Comparison of ENCODE assay signal across 33 mouse cellular contexts in the genomic region with DNA sequence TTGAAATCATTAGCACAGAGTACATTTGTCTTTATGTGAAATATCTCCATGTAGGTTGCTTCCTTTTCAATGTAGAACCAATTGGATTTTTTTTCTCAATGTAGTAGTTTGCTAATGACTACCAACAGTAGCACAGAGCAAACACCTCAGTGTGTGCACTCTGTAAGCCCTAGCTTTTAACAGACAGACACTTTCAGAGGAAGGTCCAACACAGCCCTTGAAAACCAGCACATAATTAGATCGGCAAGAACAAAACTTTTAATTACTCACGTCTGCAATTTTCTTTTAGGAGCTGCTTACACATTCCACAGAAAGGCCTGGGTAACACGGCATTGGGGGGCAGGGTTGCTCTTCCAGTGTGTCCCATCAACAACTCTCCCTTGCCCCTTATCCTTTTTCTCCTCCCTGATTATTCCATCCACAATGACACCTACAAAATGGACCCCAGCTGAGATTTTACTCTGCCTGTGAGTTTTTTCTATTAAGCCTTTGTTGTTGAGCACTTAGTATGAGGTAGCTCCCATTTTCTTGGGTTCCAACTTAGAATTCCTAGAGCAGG. TPM values are rescaled to one million over a fixed set of nuclear protein-coding genes. Genes with fewer than 3 reads are reported as not detected.
DNase-seq lines count a peak whose midpoint lies in the region; ATAC-seq and TF ChIP-seq lines count a peak whose summit lies in the region.
"Had no signal": no experiment of that assay in that cellular context is flagged by ENCODE, and none has a peak within 500 bp of the region (broad histone marks: within the 10 kb centered on the region; RNA-seq: fewer than 3 reads in every experiment).

No protein-coding gene starts in this region.

- no peak overlapping the region for H3K4me3 ChIP-seq in hindbrain, embryonic 10.5 days
- H3K4me3 ChIP-seq in hindbrain, postnatal 0 days (ENCODE audit: low read length), result no peak overlapping the region
- no peak overlapping the region for H3K4me3 ChIP-seq in midbrain, embryonic 13.5 days (replicated peaks)
- no peak overlapping the region for H3K4me3 ChIP-seq in midbrain, embryonic 11.5 days (ENCODE audit: low read depth, low read length)
- no peak overlapping the region for H3K4me3 ChIP-seq in forebrain, embryonic 11.5 days (ENCODE audit: low read depth, low read length)
- no peak overlapping the region for H3K4me3 ChIP-seq in forebrain, embryonic 16.5 days (replicated peaks; ENCODE audit: low read length)
- H3K4me3 ChIP-seq: embryonic facial prominence, embryonic 10.5 days; embryonic facial prominence, embryonic 15.5 days; gastrocnemius, adult 2 months; left cerebral cortex, adult 2 months; limb, embryonic 12.5 days; lung, embryonic 15.5 days; neural tube, embryonic 15.5 days had no signal

- peak overlapping the region; percentile 45; the same call in 1 of the 2 replicates for H3K27ac ChIP-seq in hindbrain, embryonic 10.5 days
- no peak overlapping the region for H3K27ac ChIP-seq in hindbrain, postnatal 0 days
- 0 out of 2 replicates have a peak overlapping the region, but pooled peaks have one; percentile 25 for H3K27ac ChIP-seq in midbrain, embryonic 13.5 days
- H3K27ac ChIP-seq in midbrain, embryonic 11.5 days (ENCODE audit: low read depth, low read length), result no peak overlapping the region
- peak overlapping the region; percentile 43; the same call in 1 of the 2 replicates for H3K27ac ChIP-seq in forebrain, embryonic 11.5 days (ENCODE audit: low read depth, low read length)
- H3K27ac ChIP-seq in forebrain, embryonic 16.5 days (ENCODE audit: low read length), result peak overlapping the region; percentile 29
- H3K27ac ChIP-seq: embryonic facial prominence, embryonic 10.5 days; embryonic facial prominence, embryonic 15.5 days; gastrocnemius, adult 2 months; kidney, postnatal 0 days; left cerebral cortex, adult 2 months; limb, embryonic 12.5 days; lung, embryonic 15.5 days; neural tube, embryonic 15.5 days had no signal

- peaks cover 19% of the 10 kb centered on the region for H3K4me1 ChIP-seq in hindbrain, embryonic 10.5 days (replicated peaks)
- no peaks in the 10 kb centered on the region for H3K4me1 ChIP-seq in hindbrain, postnatal 0 days (ENCODE audit: insufficient read depth, low read length)
- H3K4me1 ChIP-seq in midbrain, embryonic 13.5 days (replicated peaks), result peaks cover 15% of the 10 kb centered on the region
- peaks cover 6% of the 10 kb centered on the region; the same call in 1 of the 2 replicates for H3K4me1 ChIP-seq in midbrain, embryonic 11.5 days (ENCODE audit: control insufficient read depth, insufficient read depth, low read length)
- H3K4me1 ChIP-seq in forebrain, embryonic 11.5 days (replicated peaks; ENCODE audit: control insufficient read depth, insufficient read depth, low read length), result no peaks in the 10 kb centered on the region; the same call in 1 of the 2 replicates
- peaks cover 12% of the 10 kb centered on the region for H3K4me1 ChIP-seq in forebrain, embryonic 16.5 days (replicated peaks; ENCODE audit: control insufficient read depth, insufficient read depth, low read length)
- H3K4me1 ChIP-seq: embryonic facial prominence, embryonic 15.5 days; limb, embryonic 12.5 days; lung, embryonic 15.5 days; neural tube, embryonic 15.5 days had no signal

- H3K27me3 ChIP-seq in hindbrain, embryonic 10.5 days (ENCODE audit: insufficient read depth, poor library complexity, severe bottlenecking), result no peaks in the 10 kb centered on the region
- no peaks in the 10 kb centered on the region for H3K27me3 ChIP-seq in hindbrain, postnatal 0 days (ENCODE audit: insufficient read depth, low read length)
- H3K27me3 ChIP-seq in midbrain, embryonic 13.5 days, result no peaks in the 10 kb centered on the region
- no peaks in the 10 kb centered on the region for H3K27me3 ChIP-seq in midbrain, embryonic 11.5 days (ENCODE audit: control insufficient read depth, insufficient read depth, low read length)
- H3K27me3 ChIP-seq in forebrain, embryonic 11.5 days (ENCODE audit: control insufficient read depth, insufficient read depth, low read length), result no peaks in the 10 kb centered on the region
- H3K27me3 ChIP-seq in forebrain, embryonic 16.5 days (replicated peaks; ENCODE audit: control insufficient read depth, insufficient read depth, low read length), result no peaks in the 10 kb centered on the region
- H3K27me3 ChIP-seq: CH12.LX; embryonic facial prominence, embryonic 15.5 days; lung, embryonic 15.5 days; neural tube, embryonic 15.5 days had no signal

- no peak for ATAC-seq in hindbrain, postnatal 0 days
- no peak for ATAC-seq in midbrain, embryonic 13.5 days
- ATAC-seq in midbrain, embryonic 11.5 days (ENCODE audit: low FRiP score), result no peak
- peak; percentile 73; the same call in 1 of the 2 replicates for ATAC-seq in forebrain, embryonic 11.5 days (replicated peaks; ENCODE audit: low FRiP score)
- peak; percentile 61 for ATAC-seq in forebrain, embryonic 16.5 days
- ATAC-seq: activated CD4-positive, CD25-positive, alpha-beta regulatory T cell, adult 4 months; intestine, embryonic 16.5 days had no signal

- no peak for DNase-seq in hindbrain, embryonic 10.5 days (ENCODE audit: low spot score)
- no peak for DNase-seq in hindbrain, postnatal 0 days (ENCODE audit: low spot score)
- no peak for DNase-seq in midbrain, embryonic 11.5 days (ENCODE audit: low spot score, missing footprints)
- no peak for DNase-seq in forebrain, embryonic 11.5 days (ENCODE audit: low spot score)
- DNase-seq in urinary bladder, postnatal 25 days (ENCODE audit: low spot score), result no peak
- DNase-seq in liver, result no peak
- DNase-seq: adrenal gland, adult 8-10 months; cerebellum, adult 8-10 months; cerebellum, postnatal 25 days; gastrocnemius, adult 2 months; gastrocnemius, postnatal 36 days; heart, adult 18-20 months; heart, postnatal 14 days; kidney, adult 8-10 months; right cerebral cortex, postnatal 25 days; spleen, adult 18-20 months; thymus, postnatal 14 days had no signal

- no peak overlapping the region for H3K9ac ChIP-seq in hindbrain, postnatal 0 days (replicated peaks; ENCODE audit: low read length)
- no peak overlapping the region for H3K9ac ChIP-seq in midbrain, embryonic 13.5 days (replicated peaks)
- H3K9ac ChIP-seq in midbrain, embryonic 11.5 days (ENCODE audit: low read length), result no peak overlapping the region
- H3K9ac ChIP-seq in forebrain, embryonic 11.5 days (ENCODE audit: low read length), result no peak overlapping the region; the same call in 1 of the 2 replicates
- no peak overlapping the region for H3K9ac ChIP-seq in forebrain, embryonic 16.5 days (replicated peaks; ENCODE audit: low read depth, low read length)
- H3K9ac ChIP-seq: embryonic facial prominence, embryonic 15.5 days; limb, embryonic 12.5 days; lung, embryonic 15.5 days; neural tube, embryonic 15.5 days had no signal

- H3K4me2 ChIP-seq in hindbrain, postnatal 0 days (ENCODE audit: low read depth, low read length), result no peak overlapping the region
- H3K4me2 ChIP-seq in midbrain, embryonic 13.5 days (replicated peaks), result no peak overlapping the region
- no peak overlapping the region for H3K4me2 ChIP-seq in midbrain, embryonic 11.5 days
- H3K4me2 ChIP-seq in forebrain, embryonic 11.5 days (ENCODE audit: low read depth, low read length, severe bottlenecking), result no peak overlapping the region
- H3K4me2 ChIP-seq in forebrain, embryonic 16.5 days (ENCODE audit: low read length), result no peak overlapping the region; the same call in 1 of the 2 replicates
- H3K4me2 ChIP-seq: embryonic facial prominence, embryonic 15.5 days; limb, embryonic 12.5 days; liver, embryonic 11.5 days; lung, embryonic 15.5 days; neural tube, embryonic 15.5 days had no signal

- no peaks in the 10 kb centered on the region for H3K9me3 ChIP-seq in hindbrain, embryonic 10.5 days
- no peaks in the 10 kb centered on the region for H3K9me3 ChIP-seq in hindbrain, postnatal 0 days (ENCODE audit: low read length)
- no peaks in the 10 kb centered on the region for H3K9me3 ChIP-seq in midbrain, embryonic 13.5 days
- H3K9me3 ChIP-seq in midbrain, embryonic 11.5 days (ENCODE audit: control insufficient read depth, low read length), result no peaks in the 10 kb centered on the region
- H3K9me3 ChIP-seq in forebrain, embryonic 11.5 days (ENCODE audit: control insufficient read depth, low read length), result no peaks in the 10 kb centered on the region
- no peaks in the 10 kb centered on the region for H3K9me3 ChIP-seq in forebrain, embryonic 16.5 days (ENCODE audit: control insufficient read depth, low read length)
- H3K9me3 ChIP-seq: embryonic facial prominence, embryonic 10.5 days; embryonic facial prominence, embryonic 15.5 days; limb, embryonic 12.5 days; lung, embryonic 15.5 days; neural tube, embryonic 15.5 days had no signal

- WGBS in hindbrain, embryonic 10.5 days, result 24% methylated on average over 3 of the region's 3 CpGs
- 16% methylated on average over 3 of the region's 3 CpGs for WGBS in hindbrain, postnatal 0 days
- WGBS in midbrain, embryonic 13.5 days, result 17% methylated on average over 3 of the region's 3 CpGs
- WGBS in midbrain, embryonic 11.5 days, result 33% methylated on average over 3 of the region's 3 CpGs
- 18% methylated on average over 3 of the region's 3 CpGs for WGBS in forebrain, embryonic 11.5 days
- 3% methylated on average over 3 of the region's 3 CpGs for WGBS in forebrain, embryonic 16.5 days

- no peak for TF ChIP-seq CTCF in hindbrain, postnatal 0 days (IDR thresholded peaks at IDR 0.05; ENCODE audit: low read depth)

- no peaks in the 10 kb centered on the region for H3K36me3 ChIP-seq in hindbrain, embryonic 10.5 days
- H3K36me3 ChIP-seq in hindbrain, postnatal 0 days (ENCODE audit: insufficient read depth, low read length), result no peaks in the 10 kb centered on the region
- no peaks in the 10 kb centered on the region for H3K36me3 ChIP-seq in midbrain, embryonic 13.5 days
- no peaks in the 10 kb centered on the region for H3K36me3 ChIP-seq in midbrain, embryonic 11.5 days (ENCODE audit: control insufficient read depth, insufficient read depth, low read length)
- no peaks in the 10 kb centered on the region for H3K36me3 ChIP-seq in forebrain, embryonic 11.5 days (ENCODE audit: control insufficient read depth, insufficient read depth, low read length)
- no peaks in the 10 kb centered on the region for H3K36me3 ChIP-seq in forebrain, embryonic 16.5 days (ENCODE audit: control insufficient read depth, insufficient read depth)
- H3K36me3 ChIP-seq: embryonic facial prominence, embryonic 10.5 days; embryonic facial prominence, embryonic 15.5 days; limb, embryonic 12.5 days; lung, embryonic 15.5 days; neural tube, embryonic 15.5 days had no signal

RNA-seq across cellular contexts. Expression of gene Sertm1, which starts 49.3 kb away (rescaled TPM):
- polyA plus RNA-seq in hindbrain, embryonic 10.5 days (2016; fragmentation: Nextera tagmentation; extraction: Ambion mirVana), result 0.12 and 0.17 TPM in 2 replicates
- total RNA-seq in hindbrain, postnatal 0 days (2014; rRNA removed), result 14.6 and 15.0 TPM in 2 replicates
- 1.4 TPM in 2 replicates for polyA plus RNA-seq in hindbrain, postnatal 0 days (2015; fragmentation: Nextera tagmentation; extraction: Ambion mirVana)
- 0.54 and 0.81 TPM in 2 replicates for polyA plus RNA-seq in midbrain, embryonic 13.5 days (2015; fragmentation: Nextera tagmentation; extraction: Ambion mirVana)
- polyA plus RNA-seq in midbrain, embryonic 11.5 days (2014; fragmentation: Nextera tagmentation; extraction: Ambion mirVana), result 0.06 and 0.16 TPM in 2 replicates
- polyA plus RNA-seq in forebrain, embryonic 11.5 days (2014; fragmentation: Nextera tagmentation; extraction: Ambion mirVana), result 0.64 and 0.73 TPM in 2 replicates
- polyA plus RNA-seq in forebrain, embryonic 16.5 days (2015; fragmentation: Nextera tagmentation; extraction: Ambion mirVana), result 1.3 and 1.8 TPM in 2 replicates
- total RNA-seq: adrenal gland, adult 8-10 months; CH12.LX; gastrocnemius, adult 2 months; gastrocnemius, postnatal 36 days; megakaryocyte progenitor cell, adult 5-6 weeks had no signal
- polyA plus RNA-seq: activated CD4-positive, CD25-positive, alpha-beta regulatory T cell, adult 4 months; C2C12; kidney, postnatal 0 days; limb, embryonic 12.5 days; lung, embryonic 15.5 days; urinary bladder, adult 2 months had no signal

Comparison
In these comparisons a context has a peak if more than half of its experiments do, and no peak if none do; other contexts are left out.
1. H3K27ac ChIP-seq: peak in hindbrain, embryonic 10.5 days (single experiment), midbrain, embryonic 13.5 days (single experiment), forebrain, embryonic 11.5 days (single experiment) and forebrain, embryonic 16.5 days (single experiment); none in hindbrain, postnatal 0 days (single experiment) and midbrain, embryonic 11.5 days (single experiment).
2. ATAC-seq: peak in forebrain, embryonic 11.5 days (single experiment) and forebrain, embryonic 16.5 days (single experiment); none in hindbrain, postnatal 0 days (single experiment), midbrain, embryonic 13.5 days (single experiment) and midbrain, embryonic 11.5 days (single experiment).